Mouse (Mus musculus) left cerebral cortex, postnatal 36 days (tissue): ENCODE measurements around the gene Spop. TPM values are rescaled to one million over a fixed set of nuclear protein-coding genes. Genes with fewer than 3 reads are reported as not detected.

Source experiments
- DNase-seq, 2 experiments: peaks; one replicate each; pipeline ENCODE4 v3.0.0; 2021 to 2022; ENCODE audit warnings: low spot score in 2 of 2, mixed read lengths in 1 of 2
- intact Hi-C: fragments of 180-260 bp; cut with DNase I; formaldehyde crosslinking; loops from one replicate; pipeline ENCODE4 v1.15.1; 2025
- total RNA-seq, 2 experiments: library from RNA; stranded (reverse); gene quantifications; 2 replicates each; pipeline ENCODE4 v1.2.3; 2021

The Spop gene
- total RNA-seq, 2 experiments from 2014 or later, result 173 to 187 TPM

GRCm38 (mm10) chr11:95411453-95412013 is 2.3 kb upstream of the Spop start:
- intact Hi-C loops, result no loop called here
- DNase-seq, result no peak

DNA sequence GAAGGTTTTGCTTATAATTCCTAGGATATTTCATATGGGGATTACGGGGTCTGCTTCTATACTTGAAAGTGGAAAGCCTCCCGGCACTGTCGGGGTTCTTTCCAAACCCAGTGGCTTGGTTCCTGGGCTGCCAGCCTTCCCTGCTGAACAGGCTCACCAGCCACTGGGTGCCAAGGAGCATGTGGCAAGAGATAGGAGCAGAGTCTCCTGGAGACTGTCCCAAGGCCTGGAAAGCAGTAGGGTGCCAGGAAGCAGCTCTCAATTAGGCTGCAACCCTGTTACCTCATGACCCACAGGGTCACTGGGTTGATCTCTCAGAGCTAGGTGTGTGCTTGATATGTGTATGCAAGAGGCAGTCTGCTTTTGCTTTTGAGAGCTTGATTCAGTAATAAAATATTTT is 1.3 kb upstream of the Spop start:
- intact Hi-C loops, result no loop called here
- DNase-seq, result no peak

DNA sequence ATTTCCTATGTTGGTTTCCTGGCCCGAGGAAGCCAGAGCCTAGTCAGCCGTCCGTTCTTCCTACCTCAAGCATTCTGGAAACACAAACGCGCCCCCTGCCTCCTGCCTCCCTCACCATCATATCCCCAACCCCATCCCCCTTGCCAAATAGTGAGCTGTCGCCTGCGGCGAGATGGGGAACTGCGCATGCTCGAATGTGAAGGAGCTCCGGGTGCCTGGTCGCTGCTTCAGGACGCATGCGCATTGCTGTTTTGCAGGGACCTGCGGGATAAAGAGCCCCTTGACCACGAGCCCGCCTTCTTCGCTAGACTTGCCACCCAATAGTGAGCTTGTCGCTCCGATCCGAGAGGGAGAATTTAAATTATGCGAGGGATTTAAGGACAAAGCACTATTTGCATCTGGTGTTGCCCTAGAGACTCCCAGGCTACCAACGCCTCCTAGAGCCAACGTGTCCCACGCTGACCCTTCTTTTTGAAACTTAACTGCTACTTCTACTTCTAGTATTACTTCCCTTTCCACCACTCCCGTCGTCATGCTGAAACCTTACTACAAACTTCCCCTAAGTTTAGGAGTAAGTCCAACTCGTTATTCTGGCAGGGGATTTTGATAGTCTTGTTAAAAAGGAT is 769 bp downstream of the Spop start:
- intact Hi-C loops, result no loop called here
- peak; percentile 94 for DNase-seq

GRCm38 (mm10) chr11:95415931-95416330 is 2.1 kb downstream of the Spop start:
- DNase-seq, result no peak
- intact Hi-C loops, result no loop called here

- DNase-seq, result no peak
- intact Hi-C loops, result no loop called here
Observed at GRCm38 (mm10) chr11:95417341-95417740, 3.5 kb downstream of the Spop start.

DNA sequence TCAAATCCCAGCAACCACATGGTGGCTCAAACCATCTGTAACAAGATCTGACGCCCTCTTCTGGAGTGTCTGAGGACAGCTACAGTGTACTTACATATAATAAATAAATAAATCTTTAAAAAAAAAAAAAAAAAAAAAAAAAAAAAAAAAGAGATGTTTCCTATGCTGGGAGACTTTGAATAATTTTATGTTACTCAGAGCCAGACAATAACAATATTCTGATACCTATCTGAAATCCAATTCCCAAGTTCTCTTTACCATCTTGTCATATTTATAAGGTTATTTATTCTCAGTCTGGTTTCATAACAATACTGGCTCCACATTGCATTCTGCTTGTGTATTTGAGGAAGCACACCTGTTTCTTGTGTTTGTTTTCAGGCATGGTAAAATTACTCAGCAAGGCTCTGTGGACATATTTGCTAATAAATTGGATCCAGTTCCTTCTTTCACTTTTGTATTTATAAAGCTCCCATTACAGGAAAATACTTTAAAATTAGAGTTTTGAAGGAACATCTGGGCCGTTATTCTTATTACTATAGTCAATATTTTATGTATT is 7.1 kb downstream of the Spop start:
- intact Hi-C loops, result no loop called here
- no peak for DNase-seq

DNA sequence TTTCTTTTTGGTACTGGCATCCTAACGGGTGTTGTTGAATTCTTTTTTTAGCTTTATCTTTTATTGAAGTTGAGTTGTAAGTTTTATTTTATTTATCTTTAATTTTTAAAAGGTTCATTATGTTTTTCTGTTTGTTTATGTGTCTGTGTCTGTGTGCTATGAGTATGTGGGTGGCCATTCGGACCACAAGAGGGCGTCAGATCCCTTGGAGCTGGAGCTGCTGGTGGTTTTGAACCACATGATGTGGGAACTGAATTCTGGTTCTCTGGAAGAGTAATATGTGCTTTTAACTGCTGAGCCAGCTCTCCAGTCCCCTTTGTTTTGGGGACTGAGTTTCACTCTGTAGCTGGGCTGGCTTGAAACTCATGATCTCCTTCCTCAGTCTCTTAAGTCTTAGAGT is 9.6 kb downstream of the Spop start:
- intact Hi-C loops, result no loop called here
- no peak for DNase-seq

DNA sequence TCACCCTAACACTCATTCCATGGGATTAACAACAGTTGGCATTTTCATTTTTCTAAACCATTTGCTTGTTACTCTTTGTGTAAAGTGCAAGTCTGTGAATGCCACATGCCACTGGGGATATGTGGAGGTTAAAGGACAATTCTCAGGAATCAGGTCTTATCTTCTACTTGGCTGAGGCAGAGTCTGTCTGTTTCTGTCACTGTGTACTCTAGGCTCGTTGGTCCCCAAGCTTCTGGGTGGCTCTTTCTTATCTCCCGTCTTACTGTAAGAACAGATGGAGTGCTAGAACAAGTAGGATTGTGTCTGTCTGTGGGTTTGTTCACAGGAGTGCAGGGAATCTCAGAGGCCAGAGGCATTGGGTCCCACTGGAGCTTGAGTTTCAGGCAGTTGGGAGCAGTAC is 17.5 kb downstream of the Spop start:
- no peak for DNase-seq
- intact Hi-C loops, result no loop called here

DNA sequence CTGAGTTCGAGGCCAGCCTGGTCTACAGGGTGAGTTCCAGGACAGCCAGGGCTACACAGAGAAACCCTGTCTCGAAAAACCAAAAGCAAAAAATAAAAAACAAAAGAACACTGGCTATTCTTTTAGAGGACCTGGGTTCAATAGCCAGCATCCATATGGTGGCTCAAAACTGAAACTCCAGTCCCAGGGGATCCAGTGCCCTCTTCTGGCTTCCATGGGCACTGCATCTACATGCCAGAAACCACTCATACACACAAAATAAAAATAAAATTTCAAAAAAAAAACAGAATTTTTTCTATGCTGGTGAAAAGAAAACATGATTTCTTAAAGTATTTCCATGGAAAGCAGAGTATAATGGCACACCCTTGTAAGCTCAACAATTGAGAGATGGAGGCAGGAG is 18.3 kb downstream of the Spop start:
- intact Hi-C loops, result loop anchor here (2.0 kb wide), 1 partner anchor 33 kb away; no protein-coding TSS in a partner anchor
- DNase-seq, result no peak

DNA sequence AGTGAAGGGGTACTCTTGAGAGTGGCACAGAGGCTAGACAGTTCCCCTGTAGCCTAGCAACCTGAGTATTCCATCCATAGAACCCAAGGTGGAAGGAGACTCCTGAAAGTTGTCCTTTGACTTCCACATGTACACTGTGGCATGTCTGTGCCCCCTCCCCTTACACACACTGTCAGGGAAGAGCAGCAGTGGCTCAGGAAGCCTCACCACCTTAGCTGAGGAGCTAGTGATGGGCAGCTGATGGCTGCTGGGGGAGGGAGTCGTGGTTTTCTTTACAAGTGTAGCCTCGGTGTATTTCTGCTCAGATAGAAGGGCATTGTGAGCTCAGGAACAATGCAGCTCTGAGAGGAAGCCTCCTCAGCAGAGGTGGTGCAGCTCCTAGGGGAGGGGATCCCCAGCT is 31.5 kb downstream of the Spop start:
- no peak for DNase-seq
- intact Hi-C loops, result no loop called here

DNA sequence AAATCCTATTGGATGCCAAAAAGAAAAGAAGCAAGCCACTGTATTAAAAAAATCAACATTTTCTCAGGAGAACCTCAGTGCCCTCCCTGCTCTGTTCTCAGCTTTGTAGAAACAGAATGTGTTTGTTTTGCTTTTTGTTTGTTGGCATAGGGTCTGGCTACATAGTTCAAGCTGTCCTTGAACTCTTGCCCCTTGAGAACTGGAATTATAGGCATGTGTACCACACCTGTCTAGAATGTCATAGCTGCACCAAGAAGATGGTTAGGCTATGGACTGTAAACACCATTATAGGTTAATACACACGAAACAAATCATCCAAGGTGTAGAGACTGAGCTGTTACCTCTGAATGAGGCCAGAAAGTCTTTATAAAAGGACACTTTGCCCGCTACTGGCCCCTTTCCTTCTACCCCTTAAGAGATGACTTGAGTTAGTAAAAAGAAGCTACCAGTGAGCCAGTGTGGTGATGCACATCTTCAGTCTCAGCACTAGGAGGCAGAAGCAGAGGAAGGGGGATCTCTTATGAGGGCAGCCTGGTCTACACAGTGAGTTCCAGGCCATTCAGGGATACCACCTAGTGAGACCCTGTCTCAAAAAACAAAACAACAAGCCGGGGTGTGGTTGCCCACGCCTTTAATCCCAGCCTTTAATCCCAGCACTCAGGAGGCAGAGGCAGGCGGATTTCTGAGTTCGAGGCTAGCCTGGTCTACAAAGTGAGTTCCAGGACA is 32.9 kb downstream of the Spop start:
- intact Hi-C loops, result no loop called here
- DNase-seq, result no peak

- DNase-seq, result no peak
- intact Hi-C loops, result no loop called here
Observed at GRCm38 (mm10) chr11:95448346-95448745, 34.5 kb downstream of the Spop start.

- no peak for DNase-seq
- intact Hi-C loops, result no loop called here
Observed at GRCm38 (mm10) chr11:95455331-95455730, 41.5 kb downstream of the Spop start.

GRCm38 (mm10) chr11:95460872-95461271 is 47.0 kb downstream of the Spop start:
- intact Hi-C loops, result no loop called here
- no peak for DNase-seq

- intact Hi-C loops, result no loop called here
- no peak for DNase-seq
Observed at GRCm38 (mm10) chr11:95462168-95462567, 48.3 kb downstream of the Spop start.

DNA sequence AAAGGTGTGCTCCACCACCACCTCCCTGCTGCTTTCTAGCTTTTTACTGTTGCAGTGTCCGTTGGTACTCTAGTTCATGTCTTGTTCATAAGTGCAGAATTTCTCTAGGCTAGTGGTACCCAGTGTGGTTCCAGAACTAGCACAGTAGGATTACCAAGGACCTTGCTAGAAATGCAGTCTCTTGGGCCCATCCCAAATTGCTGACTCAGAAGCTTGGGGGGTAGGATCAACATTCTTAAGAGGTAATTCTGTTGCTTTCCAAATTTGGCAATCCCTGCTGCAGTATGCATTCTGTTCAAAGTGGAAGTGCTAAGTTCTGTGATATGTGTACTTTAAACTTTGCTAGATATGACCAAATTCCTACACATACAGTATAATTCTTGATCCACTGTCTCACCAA is 53.9 kb downstream of the Spop start:
- intact Hi-C loops, result no loop called here

GRCm38 (mm10) chr11:95472942-95473341 is 59.1 kb downstream of the Spop start:
- DNase-seq, result no peak
- intact Hi-C loops, result no loop called here

More for the DNA sequence above, 53.9 kb downstream of the Spop start:
- no peak for DNase-seq

- DNase-seq, result no peak
- intact Hi-C loops, result no loop called here
Observed at GRCm38 (mm10) chr11:95473456-95473855, 59.6 kb downstream of the Spop start.

GRCm38 (mm10) chr11:95476323-95476722 is 62.4 kb downstream of the Spop start:
- DNase-seq, result peak; percentile 84 to 86

DNA sequence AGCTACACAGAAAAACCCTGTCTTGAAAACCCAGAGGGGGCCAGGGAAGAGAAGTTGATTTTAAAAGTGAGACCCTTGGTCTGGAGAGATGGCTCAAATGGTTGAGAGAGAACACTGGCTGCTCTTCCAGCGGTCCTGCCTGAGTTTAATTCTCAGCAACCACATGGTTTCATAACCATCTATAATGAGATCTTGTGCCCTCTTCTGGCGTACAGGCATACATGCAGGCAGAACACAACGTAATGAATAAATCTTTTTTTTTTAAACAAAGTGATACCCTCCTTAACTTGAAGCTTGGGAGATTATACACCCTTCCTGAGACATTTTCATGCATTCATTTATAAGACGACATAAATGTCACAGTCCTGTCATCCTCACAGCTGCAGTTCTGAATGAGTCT is 65.6 kb downstream of the Spop start:
- no peak for DNase-seq
- intact Hi-C loops, result loop anchor here (5.0 kb wide), 1 partner anchor 82 kb away; no protein-coding TSS in a partner anchor

More at GRCm38 (mm10) chr11:95476323-95476722, 62.4 kb downstream of the Spop start:
- intact Hi-C loops, result loop anchor here (5.0 kb wide), 1 partner anchor 79 kb away; no protein-coding TSS in a partner anchor

DNA sequence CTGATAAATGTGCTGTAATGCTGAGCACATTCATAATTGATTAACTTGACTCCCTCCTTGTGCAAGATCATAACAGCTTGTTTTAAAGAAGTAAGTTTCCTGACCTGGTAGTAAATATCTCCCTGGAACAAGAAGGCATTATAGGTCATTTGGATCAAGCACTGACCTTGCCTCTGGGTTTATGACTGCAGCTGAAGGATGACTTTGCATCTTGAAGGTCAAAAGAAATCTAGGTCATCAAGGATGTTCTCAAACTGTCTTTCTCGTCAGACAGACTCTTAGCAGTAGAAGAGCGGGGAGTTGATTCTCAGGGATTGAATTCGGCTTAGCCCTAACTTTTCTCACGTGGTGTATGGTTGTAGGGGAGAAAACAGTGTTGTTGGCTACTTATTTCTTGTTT is 66.8 kb downstream of the Spop start:
- intact Hi-C loops, result no loop called here
- DNase-seq, result no peak
